Comparison of ENCODE assay signal across 8 mouse cellular contexts in the genomic region with DNA sequence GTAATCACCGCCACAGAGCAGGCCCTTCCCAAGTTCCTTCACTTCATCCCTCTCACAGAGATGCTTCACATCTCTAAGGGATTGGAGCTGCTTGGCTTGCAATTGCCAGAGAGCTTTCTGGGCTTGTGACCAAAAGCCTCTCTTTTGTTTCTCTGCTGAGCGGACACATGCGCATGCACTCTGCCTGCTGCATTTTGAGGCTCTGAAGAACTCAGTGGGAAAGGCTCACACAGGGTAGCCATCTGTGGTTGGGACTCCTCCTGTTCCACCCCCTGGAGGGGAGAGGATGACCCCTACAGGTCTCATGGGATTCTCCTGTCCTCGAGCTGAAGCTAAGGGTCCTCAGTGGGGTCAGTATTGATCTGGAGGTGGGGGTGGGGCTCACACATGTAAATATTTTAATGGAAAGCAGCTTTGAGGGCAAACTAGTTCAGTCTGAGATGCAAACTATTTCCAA. TPM values are rescaled to one million over a fixed set of nuclear protein-coding genes. Genes with fewer than 3 reads are reported as not detected.
DNase-seq lines count a peak whose midpoint lies in the region; ATAC-seq and TF ChIP-seq lines count a peak whose summit lies in the region.

No protein-coding gene starts in this region.

- no peak overlapping the region for H3K9ac ChIP-seq in lung, embryonic 14.5 days

- no peaks in the 10 kb centered on the region for H3K27me3 ChIP-seq in lung, embryonic 14.5 days (ENCODE audit: insufficient read depth, low read length)

- peak; percentile 26; the same call in 1 of the 2 replicates for ATAC-seq in lung, embryonic 14.5 days (ENCODE audit: insufficient read depth)

- H3K4me2 ChIP-seq in lung, embryonic 14.5 days: no peak overlapping the region

- H3K27ac ChIP-seq in lung, embryonic 14.5 days (ENCODE audit: low read depth): peak overlapping the region; percentile 48
- peak overlapping the region; percentile 55 for H3K27ac ChIP-seq in left cerebral cortex, adult 2 months

- no peaks in the 10 kb centered on the region for H3K36me3 ChIP-seq in lung, embryonic 14.5 days (ENCODE audit: insufficient read depth)

- H3K4me3 ChIP-seq in lung, embryonic 14.5 days (ENCODE audit: low read depth, low read length): no peak overlapping the region
- H3K4me3 ChIP-seq in left cerebral cortex, adult 2 months: no peak overlapping the region

- peaks cover 16% of the 10 kb centered on the region for H3K4me1 ChIP-seq in lung, embryonic 14.5 days (ENCODE audit: insufficient read depth)

- WGBS in lung, embryonic 14.5 days: 60% methylated on average over 4 of the region's 4 CpGs

- DNase-seq in lung, embryonic 14.5 days: peak; percentile 70
- no peak for DNase-seq in lung, postnatal 36 days
- DNase-seq in cerebellum, postnatal 10 days: peak; percentile 81 to 83
- DNase-seq in heart, adult 8-10 months (ENCODE audit: low spot score): peak; percentile 74
- DNase-seq in left cerebral cortex, adult 2 months (ENCODE audit: extremely low spot score in 1 of 2, low spot score in 2 of 2): peak in 1 of 2 experiments; percentile 47
- peak; percentile 34 for DNase-seq in right cerebral cortex, postnatal 4 days
- DNase-seq in ovary, adult 18-20 months (ENCODE audit: low spot score): no peak
- DNase-seq in thymus, adult 18-20 months: no peak

- no peaks in the 10 kb centered on the region for H3K9me3 ChIP-seq in lung, embryonic 14.5 days (ENCODE audit: low read depth, low read length)

- intact Hi-C loops in left cerebral cortex, adult 2 months (cut with DNase I): no loop called here

- no peak for TF ChIP-seq CTCF in lung, embryonic 14.5 days (IDR thresholded peaks at IDR 0.05; ENCODE audit: low read depth)
- TF ChIP-seq CTCF in left cerebral cortex, adult 2 months (IDR thresholded peaks at IDR 0.05): no peak

RNA-seq across cellular contexts. Expression of a gene that starts 30.0 kb away (rescaled TPM):
- polyA plus RNA-seq in lung, embryonic 14.5 days (2014; fragmentation: Nextera tagmentation; extraction: Ambion mirVana): 25.8 and 30.0 TPM in 2 replicates
- total RNA-seq in heart, adult 8-10 months (2022): 100 to 1,000 TPM in 3 of 4 experiments, 10 to 100 TPM in 1; 96.9 to 118 (median 112) TPM
- total RNA-seq in left cerebral cortex, adult 2 months (2021): 100 to 1,000 TPM; 200 to 236 TPM

Comparison
In these comparisons a context has a peak if more than half of its experiments do, and no peak if none do; other contexts are left out.
1. DNase-seq: peak in lung, embryonic 14.5 days (single experiment), cerebellum, postnatal 10 days (2 of 2), heart, adult 8-10 months (single experiment) and right cerebral cortex, postnatal 4 days (single experiment); none in lung, postnatal 36 days (single experiment), ovary, adult 18-20 months (single experiment) and thymus, adult 18-20 months (0 of 2).